Mouse (Mus musculus): Measurements from ENCODE around the gene Armc9.

GRCm38 (mm10) chr1:86303063-86303872 is 148.7 kb downstream of the Armc9 start:
- TF ChIP-seq SIN3A (IDR thresholded peaks at IDR 0.05; ENCODE audit: low read length) (no peak), POLR2A (IDR thresholded peaks at IDR 0.05; ENCODE audit: control insufficient read depth in 1 of 2, insufficient read depth in 1 of 2, low read depth in 1 of 2, low read length in 2 of 2, poor library complexity in 1 of 2) (no peak), SMC3 (IDR thresholded peaks at IDR 0.05; ENCODE audit: low read depth, low read length) (no peak), ZNF384 (IDR thresholded peaks at IDR 0.05; ENCODE audit: low read depth, low read length) (no peak), CTCF (IDR thresholded peaks at IDR 0.05 in 2 of 3, conservative IDR thresholded peaks at IDR 0.05 in 1 of 3; ENCODE audit: control insufficient read depth in 1 of 3, insufficient read depth in 1 of 3, low read depth in 2 of 3, low read length in 3 of 3, poor library complexity in 1 of 3, severe bottlenecking in 1 of 3) (no peak), EP300 (IDR thresholded peaks at IDR 0.05; ENCODE audit: low read depth in 1 of 2, low read length in 2 of 2) (no peak), KAT2A (conservative IDR thresholded peaks at IDR 0.05; ENCODE audit: low read depth, low read length) (no peak), GABPA (IDR thresholded peaks at IDR 0.05; ENCODE audit: low read depth, low read length) (no peak), JUND (IDR thresholded peaks at IDR 0.05; ENCODE audit: low read depth, low read length) (no peak), GATA1 (IDR thresholded peaks at IDR 0.05; ENCODE audit: low read depth, low read length) (no peak), E2F4 (IDR thresholded peaks at IDR 0.05; ENCODE audit: borderline replicate concordance, low read depth, low read length) (no peak), HCFC1 (IDR thresholded peaks at IDR 0.05; ENCODE audit: low read depth, low read length) (no peak), POLR2AphosphoS5 (IDR thresholded peaks at IDR 0.05; ENCODE audit: borderline replicate concordance, low read depth, low read length) (no peak)
